Mouse (Mus musculus) lung, postnatal 25 days (tissue): ENCODE measurements around the gene Ppm1h.

Source experiments
- DNase-seq: peaks from one replicate; pipeline ENCODE4 v3.0.0; 2022; ENCODE audit warnings: low spot score

Ppm1h gene

GRCm38 (mm10) chr10:122979356-122979755, 300.8 kb downstream of the Ppm1h start:
- DNase-seq: no peak

GRCm38 (mm10) chr10:122980123-122980522, 301.6 kb downstream of the Ppm1h start:
- DNase-seq: no peak

GRCm38 (mm10) chr10:122982909-122983578, 304.5 kb downstream of the Ppm1h start:
- DNase-seq: peak; percentile 12

GRCm38 (mm10) chr10:122983579-122984530, 305.3 kb downstream of the Ppm1h start:
- DNase-seq: no peak

GRCm38 (mm10) chr10:122984531-122985251, 306.1 kb downstream of the Ppm1h start:
- DNase-seq: no peak

DNA sequence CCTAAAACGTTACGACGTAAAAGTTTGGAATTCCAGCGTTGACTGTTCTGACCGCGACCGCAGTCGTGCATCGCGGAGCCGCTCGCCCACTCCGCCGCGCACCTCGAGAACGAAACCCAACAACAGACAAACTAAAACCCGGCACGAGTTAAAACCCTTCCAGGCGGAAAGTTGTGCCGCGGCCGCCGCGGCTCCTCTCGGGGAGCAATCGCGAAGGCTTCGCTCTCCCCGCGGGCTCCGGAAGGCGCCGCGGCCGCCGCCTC, 306.6 kb downstream of the Ppm1h start:
- peak; percentile 47 for DNase-seq

- DNase-seq: peak; percentile 80
Measured at GRCm38 (mm10) chr10:122985515-122986319, 307.2 kb downstream of the Ppm1h start.

DNA sequence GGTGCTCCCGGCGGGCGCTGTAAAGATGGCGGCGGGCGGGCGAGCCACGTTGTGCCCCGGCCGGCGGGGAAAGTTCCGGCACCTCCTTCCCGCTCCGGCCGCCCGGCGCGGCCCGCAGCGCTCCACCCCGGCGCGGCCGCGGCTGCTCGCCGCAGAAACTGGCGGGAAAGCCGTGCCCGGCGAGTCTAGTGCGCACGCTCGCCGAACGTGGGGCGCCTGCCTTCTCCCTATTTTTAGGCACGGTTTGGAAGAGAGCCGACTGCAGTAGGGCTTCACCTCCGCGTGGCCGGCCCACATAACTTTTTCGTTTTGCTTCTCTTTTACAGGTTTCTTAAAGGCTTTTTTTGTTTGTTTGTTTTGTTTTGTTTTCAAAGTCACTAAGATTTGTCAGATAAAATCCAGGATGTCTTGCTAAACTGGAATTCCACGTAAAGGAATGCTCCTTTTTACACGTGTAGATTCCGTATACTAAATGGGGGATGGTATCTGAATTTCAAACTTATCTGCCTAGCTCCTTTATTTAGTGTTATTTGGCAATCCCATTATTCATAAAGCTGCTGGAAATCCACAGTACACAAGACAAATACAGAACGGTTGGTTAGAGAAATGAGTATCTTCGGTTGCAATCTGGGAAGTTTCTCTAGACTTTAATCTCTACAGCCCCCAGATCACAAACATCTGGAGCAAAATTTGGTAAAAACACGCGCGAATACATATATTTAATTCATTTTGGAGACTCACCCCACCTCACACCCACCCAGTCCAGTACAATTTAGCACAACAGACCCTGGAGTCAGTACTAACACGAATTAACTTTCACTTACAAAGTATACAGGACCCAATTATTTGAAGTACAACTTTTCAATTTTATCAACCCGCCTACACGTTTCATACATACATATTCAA, 308.0 kb downstream of the Ppm1h start:
- DNase-seq: peak; percentile 78

DNA sequence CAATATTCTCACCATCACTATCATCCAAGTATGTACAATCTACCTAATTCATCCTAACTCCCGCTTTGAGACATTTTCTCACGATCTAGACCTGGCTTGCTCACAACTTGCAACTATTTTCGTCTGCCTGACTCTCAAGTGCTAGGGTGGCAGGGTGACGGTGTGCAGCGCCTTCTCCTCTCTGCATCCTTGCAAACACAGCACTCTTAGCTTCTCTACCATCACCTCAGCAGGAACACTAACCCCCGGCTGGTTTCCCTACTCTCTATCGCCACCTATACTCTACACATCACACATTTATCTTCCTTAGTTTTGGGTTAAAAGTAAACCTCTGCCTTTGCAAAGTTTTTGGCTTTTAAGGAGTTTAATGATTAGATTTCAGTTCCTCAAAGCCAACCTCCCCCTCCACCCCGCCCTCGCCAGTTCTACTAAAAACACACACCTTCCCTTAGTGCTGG, 309.1 kb downstream of the Ppm1h start:
- DNase-seq: peak; percentile 64

GRCm38 (mm10) chr10:122988372-122988771, 309.8 kb downstream of the Ppm1h start:
- no peak for DNase-seq

DNA sequence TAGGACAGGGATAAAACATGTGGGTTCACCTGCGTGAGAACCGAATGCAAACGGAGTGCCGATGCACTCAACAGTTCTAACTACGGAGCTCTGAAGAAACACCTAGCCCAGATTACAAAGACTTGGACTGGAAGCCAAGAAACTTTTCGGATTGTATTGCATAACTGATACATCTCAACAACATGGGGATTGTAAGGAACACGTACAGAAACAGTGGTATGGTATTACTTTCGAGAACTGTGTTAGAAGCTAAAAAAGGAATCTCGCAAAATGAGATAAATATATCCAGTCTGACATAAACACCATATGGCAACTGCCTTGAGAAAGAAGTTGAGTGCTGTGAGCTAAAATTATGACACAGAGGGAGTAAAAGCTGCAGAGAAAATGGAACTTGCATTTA, 311.4 kb downstream of the Ppm1h start:
- DNase-seq: no peak

DNA sequence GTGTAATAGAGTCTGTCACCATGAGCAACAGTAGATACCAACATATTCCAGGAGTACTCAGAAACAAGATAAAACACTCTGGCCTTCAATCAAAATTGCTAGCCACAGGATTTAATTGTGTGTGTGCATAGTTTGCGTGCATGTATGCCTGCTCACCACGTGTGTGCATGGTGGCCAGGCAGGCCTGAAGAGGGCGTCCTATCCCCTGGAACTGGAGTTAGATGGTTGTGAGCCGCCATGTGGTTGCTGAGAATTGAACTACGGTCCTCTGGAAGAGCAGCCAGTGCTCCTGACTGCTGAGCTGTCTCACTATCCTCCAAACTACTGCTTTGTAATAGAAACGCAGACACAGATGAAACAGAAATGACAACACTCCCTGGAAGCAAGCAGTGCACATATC, 312.0 kb downstream of the Ppm1h start:
- no peak for DNase-seq

- no peak for DNase-seq
Measured at GRCm38 (mm10) chr10:122991053-122991452, 312.5 kb downstream of the Ppm1h start.

- DNase-seq: no peak
Measured at GRCm38 (mm10) chr10:122991648-122992047, 313.1 kb downstream of the Ppm1h start.

GRCm38 (mm10) chr10:122994402-122995107, 316.0 kb downstream of the Ppm1h start:
- no peak for DNase-seq
